Mouse (Mus musculus) gastrocnemius, adult 2 months (tissue): ENCODE data around the gene Man2b1. TPM values are rescaled to one million over a fixed set of nuclear protein-coding genes. Genes with fewer than 3 reads are reported as not detected.
A peak's percentile ranks its signal among the peaks of the same experiment; 100 is the strongest.

ENCODE experiments used
- DNase-seq: peaks from one replicate; pipeline ENCODE4 v3.0.0; 2022
- H3K27ac ChIP-seq: fragments of 200-600 bp; 2 replicates; pipeline ENCODE4 v1.8.1; 2022; ENCODE audit warnings: mild to moderate bottlenecking
- H3K4me3 ChIP-seq: fragments of 200-600 bp; 2 replicates; pipeline ENCODE4 v1.8.1; 2022; ENCODE audit warnings: mild to moderate bottlenecking, moderate library complexity
- CTCF ChIP-seq: fragments of 200-600 bp; IDR thresholded peaks from 2 replicates; pipeline ENCODE4 v1.8.1; 2022; ENCODE audit warnings: antibody characterized with exemption, mild to moderate bottlenecking, moderate library complexity
- intact Hi-C: fragments of 180-260 bp; cut with DNase I; formaldehyde crosslinking; loops from one replicate; pipeline ENCODE4 v1.15.1; 2025
- long read RNA-seq, 2 experiments: library from polyadenylated mRNA; stranded (forward); transcript quantifications; one replicate each; pipeline ENCODE4 v2.0.0; 2021
- total RNA-seq, 2 experiments: library from RNA; stranded (reverse); gene quantifications; 2 replicates each; pipeline ENCODE4 v1.2.3; 2021

Gene Man2b1
- total RNA-seq, result 10 to 100 TPM in 1 of 2 experiments, 1 to 10 TPM in 1; 8.1 to 10.3 TPM
- long read RNA-seq, experiment 1, transcript Man2b1-201 (24 exons, 3,822 nt), result major isoform, 23 of 34 reads
- long read RNA-seq, experiment 1, partial matches to known transcripts, result 1 of 34 reads
- long read RNA-seq, experiment 1, other reads (novel, unspliced or antisense), result 10 of 34 reads
- long read RNA-seq, experiment 2, transcript Man2b1-201 (24 exons, 3,822 nt), result major isoform, 18 of 24 reads
- long read RNA-seq, experiment 2, partial matches to known transcripts, result 3 of 24 reads
- long read RNA-seq, experiment 2, other reads (novel, unspliced or antisense), result 3 of 24 reads

- peak within 1 kb of the TSS; percentile 89 for H3K4me3 ChIP-seq
- intact Hi-C loops, result no loop called here
- DNase-seq, result peak; percentile 93
- TF ChIP-seq CTCF, result peak; percentile 29
- H3K27ac ChIP-seq, result peak within 1 kb of the TSS; percentile 89
Measured at GRCm38 (mm10) chr8:85083108-85083813, at the start of gene Man2b1. Man2b1 (plus strand) TSS chr8:85083270.

GRCm38 (mm10) chr8:85033867-85034266, 49.2 kb upstream of the Man2b1 start:
- Histone ChIP-seq H3K4me3 (no peak overlapping the region), H3K27ac (no peak overlapping the region)
- no peak for DNase-seq
- no peak for TF ChIP-seq CTCF
- intact Hi-C loops, result no loop called here

- Histone ChIP-seq H3K4me3 (peak overlapping the region; percentile 95), H3K27ac (peak overlapping the region; percentile 98)
- no peak for TF ChIP-seq CTCF
- intact Hi-C loops, result no loop called here
- peak; percentile 83 for DNase-seq
Measured at GRCm38 (mm10) chr8:85034764-85035163, 48.3 kb upstream of the Man2b1 start.

DNA sequence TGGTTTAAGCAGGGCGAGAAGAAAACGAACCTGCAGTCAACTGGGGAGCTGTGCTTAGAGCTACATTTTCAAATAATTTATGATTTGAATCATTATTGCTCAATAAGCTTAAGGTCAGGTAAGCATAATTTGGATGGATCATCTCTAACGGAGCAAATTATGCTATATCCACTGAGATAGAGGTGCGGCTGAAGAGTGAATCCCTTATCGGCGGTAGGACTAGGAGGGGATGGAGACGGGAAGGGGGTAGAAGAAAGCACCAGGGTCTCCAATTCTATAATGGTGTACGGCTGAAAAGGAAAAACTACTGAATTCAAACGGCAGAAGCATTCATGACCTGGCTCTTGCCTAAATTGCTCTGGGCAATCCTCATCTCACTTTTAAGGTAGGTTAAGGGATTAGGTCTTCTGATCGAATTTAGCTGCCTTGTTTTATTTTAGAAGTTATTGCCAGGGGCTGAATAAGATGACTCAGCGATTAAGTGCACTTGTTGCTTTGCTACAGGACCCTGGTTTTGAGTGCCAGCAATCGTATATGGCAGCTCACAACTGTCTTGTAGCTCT, 47.8 kb upstream of the Man2b1 start:
- peak overlapping the region; percentile 98 for H3K27ac ChIP-seq
- intact Hi-C loops, result no loop called here
- DNase-seq, result no peak
- peak overlapping the region; percentile 95 for H3K4me3 ChIP-seq
- TF ChIP-seq CTCF, result no peak

- TF ChIP-seq CTCF, result no peak
- Histone ChIP-seq H3K4me3 (peak overlapping the region; percentile 95), H3K27ac (peak overlapping the region; percentile 98)
- intact Hi-C loops, result no loop called here
- DNase-seq, result no peak
Measured at GRCm38 (mm10) chr8:85035728-85036310, 47.3 kb upstream of the Man2b1 start.

- Histone ChIP-seq H3K4me3 (peak overlapping the region; percentile 95), H3K27ac (peak overlapping the region; percentile 98)
- intact Hi-C loops, result no loop called here
- TF ChIP-seq CTCF, result no peak
- DNase-seq, result no peak
Measured at GRCm38 (mm10) chr8:85036381-85036717, 46.7 kb upstream of the Man2b1 start.

DNA sequence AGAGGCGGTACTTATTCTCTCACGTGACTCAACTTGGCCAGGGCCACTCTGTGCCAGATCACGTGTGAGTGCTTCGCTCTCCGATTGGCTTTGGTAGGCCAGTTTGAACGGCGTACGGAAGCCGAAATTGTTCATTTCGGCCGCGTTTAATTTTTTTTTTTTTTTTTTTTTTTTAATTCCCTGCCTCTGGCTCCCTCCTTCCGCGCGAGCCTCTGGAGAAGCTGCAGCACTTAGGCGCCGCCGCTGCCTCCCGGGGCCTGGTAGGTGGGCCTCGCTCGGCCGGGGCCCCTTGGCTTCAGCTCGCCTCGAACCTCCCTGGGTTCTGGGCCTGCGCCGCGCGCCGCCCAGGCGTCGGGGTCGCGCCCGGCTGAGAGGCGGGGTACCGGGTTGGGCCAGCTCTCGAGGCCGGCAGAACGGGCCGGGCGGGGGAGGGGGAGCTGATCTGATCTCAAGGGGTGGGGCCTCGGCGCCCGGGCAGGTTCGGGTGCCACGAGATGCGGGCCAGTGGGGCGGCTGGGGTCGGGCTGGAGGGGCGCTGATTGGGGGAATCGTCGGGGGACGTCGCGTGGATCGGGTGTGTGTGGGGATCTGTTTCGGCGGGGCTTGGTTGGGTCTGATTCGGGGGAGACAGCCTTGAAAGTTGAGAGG, 46.2 kb upstream of the Man2b1 start, which contains the start of gene Tnpo2:
Tnpo2 (plus strand) TSS at position 198 of the 648 bp plus-strand sequence.
- DNase-seq, result peak; percentile 93
- Histone ChIP-seq H3K4me3 (peak within 1 kb of the TSS; percentile 95), H3K27ac (peak within 1 kb of the TSS; percentile 98)
- no peak for TF ChIP-seq CTCF
- intact Hi-C loops, result no loop called here

DNA sequence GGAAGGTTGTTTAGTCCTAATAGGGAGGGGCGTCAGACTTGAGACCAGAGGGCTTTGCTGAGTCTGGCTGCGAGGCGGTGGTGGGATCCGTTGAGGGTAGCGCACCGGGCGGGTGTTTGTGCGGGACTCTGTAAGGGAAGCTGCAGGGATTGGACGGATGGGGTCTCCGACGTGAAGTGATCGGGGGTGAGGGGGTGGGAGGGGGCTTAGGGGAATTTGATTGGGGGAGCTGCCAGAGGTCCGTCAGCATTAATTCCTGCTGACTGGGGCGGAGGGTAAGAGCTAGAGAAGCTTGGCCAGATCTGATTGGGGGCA, 45.7 kb upstream of the Man2b1 start:
- Histone ChIP-seq H3K4me3 (peak overlapping the region; percentile 95), H3K27ac (peak overlapping the region; percentile 98)
- intact Hi-C loops, result no loop called here
- no peak for TF ChIP-seq CTCF
- peak; percentile 48 for DNase-seq

DNA sequence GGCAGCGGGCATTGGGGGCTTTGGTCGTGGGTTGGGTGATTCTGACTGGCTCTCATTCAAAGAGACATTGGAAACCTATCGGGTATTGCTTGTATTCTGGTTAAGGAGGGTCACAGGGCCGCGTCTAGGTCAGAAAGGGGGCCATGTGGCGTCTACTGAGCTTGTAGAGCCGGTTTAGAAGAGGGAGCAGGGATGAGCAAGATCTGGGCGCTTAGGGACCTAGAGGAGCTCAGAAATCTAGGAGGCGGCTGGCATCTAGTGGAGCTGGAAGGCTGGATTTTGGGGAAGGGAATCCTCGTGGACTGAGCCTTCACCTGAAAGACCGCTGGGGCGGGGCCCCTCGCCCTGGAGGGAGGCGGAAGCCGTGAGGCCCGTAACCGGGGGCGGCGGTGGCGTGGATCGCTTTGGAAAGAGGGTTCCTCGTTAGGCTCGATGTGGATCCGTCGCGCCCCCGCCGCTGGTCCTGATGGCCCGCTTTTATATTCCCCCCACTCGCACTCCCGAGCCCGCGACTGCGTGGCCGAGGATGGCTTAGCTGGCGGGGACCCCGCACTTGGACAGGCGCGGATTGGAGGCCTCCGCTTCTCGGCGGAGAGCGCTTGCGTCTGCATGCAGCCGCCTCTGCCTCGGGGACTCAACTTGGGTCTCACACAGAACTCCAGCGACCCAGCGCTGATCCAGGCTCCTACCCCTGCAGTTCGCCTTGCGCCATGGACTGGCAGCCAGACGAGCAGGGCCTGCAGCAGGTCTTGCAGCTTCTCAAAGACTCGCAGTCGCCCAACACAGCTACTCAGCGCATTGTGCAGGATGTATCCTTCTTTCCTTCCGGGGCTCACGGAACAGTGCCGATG, 45.2 kb upstream of the Man2b1 start:
- Histone ChIP-seq H3K27ac (peak overlapping the region; percentile 98), H3K4me3 (peak overlapping the region; percentile 95)
- DNase-seq, result peak; percentile 63
- intact Hi-C loops, result no loop called here
- TF ChIP-seq CTCF, result no peak

DNA sequence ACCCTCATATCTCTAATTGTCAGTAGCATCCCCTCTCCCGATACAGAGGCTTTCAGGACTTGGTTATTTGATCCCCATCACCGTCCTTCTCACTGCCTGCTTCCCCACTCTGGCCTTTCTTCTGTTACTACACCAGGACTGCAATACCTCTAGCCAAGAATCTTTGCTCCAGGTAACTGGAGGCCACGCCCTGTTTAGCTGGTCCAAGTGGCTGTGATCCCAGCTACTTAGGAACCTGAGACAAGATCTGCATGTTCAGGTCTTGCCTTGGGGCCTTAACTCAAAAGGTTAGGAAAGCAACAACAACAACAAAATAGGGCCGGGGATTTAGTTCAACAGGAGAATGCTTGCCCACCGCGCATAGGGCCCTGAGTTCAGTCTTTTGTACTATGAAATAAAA, 39.5 kb upstream of the Man2b1 start:
- no peak for TF ChIP-seq CTCF
- intact Hi-C loops, result no loop called here
- H3K27ac ChIP-seq, result 0 out of 2 replicates have a peak overlapping the region, but pooled peaks have one; percentile 24
- no peak for DNase-seq
- no peak overlapping the region for H3K4me3 ChIP-seq

DNA sequence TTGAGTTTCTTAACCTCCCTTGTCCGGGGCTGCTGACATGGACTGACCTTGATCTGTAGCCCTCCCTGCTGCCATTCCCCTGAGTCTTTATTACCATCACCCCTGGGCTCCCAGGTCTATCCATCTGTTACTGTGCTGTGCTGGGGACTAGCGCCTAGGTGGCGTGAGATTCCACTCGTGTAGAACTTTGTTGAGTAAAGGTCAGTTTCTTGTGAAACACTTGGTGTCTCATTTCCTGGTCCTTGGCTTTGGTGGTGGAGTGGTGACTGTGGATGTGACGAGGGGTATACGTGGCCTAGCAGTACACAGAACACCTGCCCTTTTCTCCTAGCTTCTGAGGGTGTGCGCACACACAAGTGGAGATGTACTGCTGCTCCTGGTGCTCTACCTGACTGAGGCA, 25.7 kb upstream of the Man2b1 start:
- Histone ChIP-seq H3K27ac (no peak overlapping the region), H3K4me3 (no peak overlapping the region)
- intact Hi-C loops, result no loop called here
- no peak for TF ChIP-seq CTCF
- DNase-seq, result no peak
